Mouse (Mus musculus) forebrain, embryonic 12.5 days (tissue): ENCODE data around the gene Sympk. TPM values are rescaled to one million over a fixed set of nuclear protein-coding genes. Genes with fewer than 3 reads are reported as not detected.
A peak's percentile ranks its signal among the peaks of the same experiment; 100 is the strongest.

Source experiments
- ATAC-seq: fragments of 200-750 bp; cut with Nextera tagmentation; 2 replicates; pipeline ENCODE4 v1.8.0; 2017; ENCODE audit warnings: moderate TSS enrichment; ENCODE audit not compliant: low FRiP score
- H3K27ac ChIP-seq: fragments of 300-500 bp; sonication (generic); 2 replicates; pipeline ENCODE4 v1.5.1; 2016; ENCODE audit warnings: mild to moderate bottlenecking
- H3K27me3 ChIP-seq: fragments of 300-500 bp; sonication (generic); 2 replicates; pipeline ENCODE4 v1.6.1; 2016; ENCODE audit warnings: mild to moderate bottlenecking
- H3K36me3 ChIP-seq: fragments of 300-500 bp; sonication (generic); replicated peaks from 2 replicates; pipeline ENCODE4 v1.6.1; 2016; ENCODE audit warnings: mild to moderate bottlenecking
- H3K4me1 ChIP-seq: fragments of 300-500 bp; sonication (generic); 2 replicates; pipeline ENCODE4 v1.6.1; 2016
- H3K4me2 ChIP-seq: fragments of 300-500 bp; sonication (generic); 2 replicates; pipeline ENCODE4 v1.6.1; 2016; ENCODE audit warnings: mild to moderate bottlenecking, moderate library complexity
- H3K4me3 ChIP-seq: fragments of 300-500 bp; sonication (generic); replicated peaks from 2 replicates; pipeline ENCODE4 v1.5.1; 2016; ENCODE audit warnings: mild to moderate bottlenecking
- H3K9ac ChIP-seq: fragments of 300-500 bp; sonication (generic); 2 replicates; pipeline ENCODE4 v1.6.1; 2016; ENCODE audit warnings: mild to moderate bottlenecking
- H3K9me3 ChIP-seq: fragments of 300-500 bp; sonication (generic); 2 replicates; pipeline ENCODE4 v1.6.1; 2016
- WGBS: fragments of 180-500 bp; shearing (Covaris S2); methylation state at CpG from one replicate; pipeline ENCODE4 v1.1.7; 2016; 5-methylcytosine and 5-hydroxymethylcytosine counted together
- polyA plus RNA-seq: library from polyadenylated mRNA; unstranded; fragments of >200 nt; fragmentation: Nextera tagmentation; extraction: Ambion mirVana; gene quantifications from 2 replicates; pipeline ENCODE4 v1.2.1, GENCODE M21; 2016

Gene Sympk
- polyA plus RNA-seq, result 50.6 and 53.2 TPM in 2 replicates

DNA sequence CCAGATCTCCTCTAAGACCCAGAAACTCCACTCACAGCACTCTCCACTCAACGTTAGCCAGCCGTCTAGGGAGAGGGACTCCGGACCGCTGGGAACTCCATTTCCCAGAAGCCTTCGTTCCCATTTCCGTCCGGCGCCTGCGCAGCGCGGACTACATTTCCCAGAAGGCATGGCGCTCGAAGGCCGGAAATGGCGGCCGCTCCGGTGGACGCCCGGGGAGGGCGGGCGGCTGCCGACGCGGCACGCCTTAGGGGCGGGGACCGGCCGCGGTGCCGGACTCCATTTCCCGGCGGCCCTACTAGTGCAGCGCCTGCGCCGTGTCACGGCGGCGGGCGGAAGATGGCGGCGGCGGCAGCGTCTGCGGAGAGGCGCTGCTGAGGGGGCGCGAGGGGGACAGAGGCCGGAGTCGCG, at the start of gene Sympk:
Sympk (plus strand) TSS at position 282 of the 411 bp plus-strand sequence.
- Histone ChIP-seq H3K27me3 (peaks cover 45% of the 10 kb centered on the region), H3K4me3 (peak within 1 kb of the TSS; percentile 92), H3K9me3 (no peaks in the 10 kb centered on the region), H3K9ac (peak within 1 kb of the TSS; percentile 93), H3K36me3 (peaks cover 7% of the 10 kb centered on the region), H3K4me1 (peaks cover 24% of the 10 kb centered on the region), H3K4me2 (peak within 1 kb of the TSS; percentile 84), H3K27ac (peak within 1 kb of the TSS; percentile 38; the same call in 1 of the 2 replicates)
- under 1% methylated on average over 43 of the region's 50 CpGs for WGBS
- ATAC-seq, result peak; percentile 96

GRCm38 (mm10) chr7:18978381-18978780, 45.8 kb upstream of the Sympk start:
- no peak overlapping the region for H3K4me3 ChIP-seq
- H3K9me3 ChIP-seq, result no peaks in the 10 kb centered on the region
- H3K4me2 ChIP-seq, result no peak overlapping the region
- H3K36me3 ChIP-seq, result no peaks in the 10 kb centered on the region
- H3K27ac ChIP-seq, result no peak overlapping the region
- 87% methylated on average over 9 of the region's 9 CpGs for WGBS
- H3K27me3 ChIP-seq, result peaks cover 6% of the 10 kb centered on the region; the same call in 1 of the 2 replicates
- ATAC-seq, result no peak
- no peaks in the 10 kb centered on the region for H3K4me1 ChIP-seq
- no peak overlapping the region for H3K9ac ChIP-seq

DNA sequence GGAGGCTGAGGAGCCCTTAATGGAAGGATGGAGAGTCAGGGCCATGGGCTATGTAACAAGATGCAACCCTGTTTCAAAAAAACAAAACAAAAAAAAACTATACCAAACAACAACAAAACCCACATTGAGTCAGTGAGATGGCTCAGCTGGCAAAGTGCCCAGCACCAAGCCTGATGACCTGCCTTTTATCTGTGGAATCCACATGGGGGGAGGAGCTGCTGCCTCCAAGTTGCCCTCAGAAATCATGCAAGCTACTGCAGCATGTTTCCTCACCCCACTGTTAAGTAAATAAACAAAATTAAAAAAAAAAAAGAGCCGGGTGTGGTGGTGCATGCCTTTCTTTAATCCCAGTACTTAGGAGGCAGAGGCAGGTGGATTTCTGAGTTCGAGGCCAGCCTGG, 37.7 kb upstream of the Sympk start:
- Histone ChIP-seq H3K36me3 (no peaks in the 10 kb centered on the region), H3K27me3 (peaks cover 4% of the 10 kb centered on the region), H3K4me1 (peaks cover 12% of the 10 kb centered on the region), H3K4me2 (no peak overlapping the region), H3K9ac (no peak overlapping the region), H3K4me3 (no peak overlapping the region), H3K27ac (no peak overlapping the region), H3K9me3 (no peaks in the 10 kb centered on the region)
- 81% methylated on average over 2 of the region's 2 CpGs for WGBS
- ATAC-seq, result no peak

DNA sequence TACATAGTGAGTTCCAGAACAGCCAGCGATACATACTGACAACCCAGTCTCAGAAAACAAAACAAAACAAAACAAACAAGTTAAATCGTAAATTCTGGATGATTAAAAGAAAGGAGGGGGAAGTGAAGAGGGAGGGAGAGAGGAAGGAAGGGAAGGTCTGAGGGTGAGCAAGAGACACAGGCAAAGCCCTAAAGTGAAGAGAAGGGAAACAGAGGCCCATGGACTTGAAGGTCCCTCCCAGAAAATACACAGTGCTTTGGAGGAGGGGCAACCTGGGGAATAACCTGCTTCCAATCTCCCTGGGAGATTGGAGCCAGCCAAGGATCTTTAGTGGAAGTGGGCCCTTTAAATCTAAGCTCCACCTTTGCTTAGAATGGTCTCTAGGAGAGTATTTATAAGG, 37.1 kb upstream of the Sympk start, which contains the start of gene Nanos2:
Nanos2 (plus strand) TSS at position 301 of the 400 bp plus-strand sequence.
- Histone ChIP-seq H3K36me3 (no peaks in the 10 kb centered on the region), H3K4me2 (no peak within 1 kb of the TSS), H3K27ac (no peak within 1 kb of the TSS), H3K9ac (no peak within 1 kb of the TSS), H3K27me3 (peaks cover 10% of the 10 kb centered on the region), H3K4me3 (no peak within 1 kb of the TSS), H3K4me1 (peaks cover 18% of the 10 kb centered on the region), H3K9me3 (no peaks in the 10 kb centered on the region)
- ATAC-seq, result no peak
- 86% methylated on average over 2 of the region's 2 CpGs for WGBS

DNA sequence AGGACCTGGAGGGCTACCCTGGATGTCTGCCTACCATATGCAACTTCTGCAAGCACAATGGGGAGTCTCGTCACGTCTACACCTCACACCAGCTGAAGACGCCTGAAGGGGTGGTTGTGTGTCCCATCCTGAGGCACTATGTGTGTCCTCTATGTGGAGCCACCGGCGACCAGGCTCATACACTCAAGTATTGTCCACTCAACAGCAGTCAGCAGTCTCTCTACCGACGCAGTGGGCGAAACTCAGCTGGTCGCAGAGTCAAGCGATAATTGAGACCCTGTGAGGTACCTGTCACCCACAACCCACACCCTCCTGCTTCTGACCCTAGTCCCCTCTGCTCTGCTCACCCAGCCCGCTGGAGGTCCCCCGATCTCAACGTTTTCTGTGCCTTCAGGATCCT, 36.4 kb upstream of the Sympk start:
- 78% methylated on average over 13 of the region's 13 CpGs for WGBS
- ATAC-seq, result no peak

GRCm38 (mm10) chr7:18988780-18989179, 35.4 kb upstream of the Sympk start:
- Histone ChIP-seq H3K36me3 (no peaks in the 10 kb centered on the region), H3K4me3 (no peak overlapping the region), H3K4me2 (no peak overlapping the region), H3K4me1 (peaks cover 28% of the 10 kb centered on the region), H3K9me3 (no peaks in the 10 kb centered on the region), H3K9ac (no peak overlapping the region), H3K27ac (no peak overlapping the region), H3K27me3 (peaks cover 26% of the 10 kb centered on the region)
- ATAC-seq, result no peak
- WGBS, result 73% methylated on average over 6 of the region's 6 CpGs

More for the DNA sequence above, 36.4 kb upstream of the Sympk start:
- H3K9ac ChIP-seq, result no peak overlapping the region
- peaks cover 16% of the 10 kb centered on the region for H3K27me3 ChIP-seq
- no peak overlapping the region for H3K27ac ChIP-seq
- peaks cover 24% of the 10 kb centered on the region for H3K4me1 ChIP-seq
- H3K4me3 ChIP-seq, result no peak overlapping the region
- no peaks in the 10 kb centered on the region for H3K36me3 ChIP-seq
- no peaks in the 10 kb centered on the region for H3K9me3 ChIP-seq
- H3K4me2 ChIP-seq, result no peak overlapping the region

GRCm38 (mm10) chr7:18989995-18990394, 34.2 kb upstream of the Sympk start:
- H3K9ac ChIP-seq, result peak overlapping the region; percentile 49
- 10% methylated on average over 5 of the region's 5 CpGs for WGBS
- H3K27me3 ChIP-seq, result peaks cover 26% of the 10 kb centered on the region
- H3K4me3 ChIP-seq, result peak overlapping the region; percentile 55
- peak overlapping the region; percentile 91 for H3K27ac ChIP-seq
- H3K9me3 ChIP-seq, result no peaks in the 10 kb centered on the region
- H3K36me3 ChIP-seq, result no peaks in the 10 kb centered on the region
- peaks cover 28% of the 10 kb centered on the region for H3K4me1 ChIP-seq
- H3K4me2 ChIP-seq, result peak overlapping the region; percentile 79
- ATAC-seq, result no peak; the same call in 1 of the 2 replicates

DNA sequence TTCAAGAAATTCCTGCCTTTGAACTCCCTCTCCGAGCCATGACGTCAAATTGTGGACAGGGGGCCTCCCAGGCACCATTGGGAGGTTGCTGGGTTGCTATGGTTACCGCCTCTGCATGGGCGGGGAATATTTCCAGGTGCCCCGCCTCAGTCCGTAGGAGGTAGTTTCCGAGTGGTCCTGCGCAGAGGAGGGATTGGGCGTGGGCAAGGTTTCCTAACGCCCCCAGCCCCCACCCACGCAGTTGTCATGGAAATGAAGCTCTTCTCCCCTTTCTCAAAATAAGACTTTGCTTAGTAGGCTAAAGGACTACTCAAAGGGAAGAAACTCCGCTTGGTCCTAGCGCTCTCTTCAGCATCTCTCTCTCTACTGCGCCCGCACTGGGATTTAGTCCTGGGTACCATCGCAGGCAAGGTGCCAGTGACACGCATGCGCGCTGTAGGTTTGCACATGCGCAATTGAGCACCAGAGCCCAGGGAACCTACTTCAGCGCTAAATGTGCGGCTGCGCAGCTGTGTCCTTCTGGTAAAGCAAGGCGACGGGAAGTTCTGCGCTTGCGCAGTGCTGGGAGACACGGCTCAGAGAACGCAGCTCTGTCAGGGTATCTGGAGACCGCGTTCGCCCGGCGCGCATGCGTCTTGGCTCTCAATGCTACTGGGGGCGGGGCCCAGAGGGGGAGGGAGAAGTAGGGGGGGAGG, 33.4 kb upstream of the Sympk start, which contains the start of gene Mypop:
Mypop (plus strand) TSS at position 645 of the 695 bp plus-strand sequence.
- WGBS, result under 1% methylated on average over 36 of the region's 37 CpGs
- Histone ChIP-seq H3K4me1 (peaks cover 28% of the 10 kb centered on the region), H3K27me3 (peaks cover 26% of the 10 kb centered on the region), H3K9me3 (no peaks in the 10 kb centered on the region), H3K27ac (peak within 1 kb of the TSS; percentile 91), H3K9ac (peak within 1 kb of the TSS; percentile 72), H3K36me3 (no peaks in the 10 kb centered on the region), H3K4me2 (peak within 1 kb of the TSS; percentile 79), H3K4me3 (peak within 1 kb of the TSS; percentile 55)
- ATAC-seq, result peak; percentile 95

- peak; percentile 10; the same call in 1 of the 2 replicates for ATAC-seq
- Histone ChIP-seq H3K9me3 (no peaks in the 10 kb centered on the region), H3K9ac (peak overlapping the region; percentile 72), H3K4me1 (peaks cover 28% of the 10 kb centered on the region), H3K36me3 (peaks cover 4% of the 10 kb centered on the region; the same call in 1 of the 2 replicates), H3K27ac (no peak overlapping the region), H3K4me2 (peak overlapping the region; percentile 79), H3K4me3 (peak overlapping the region; percentile 55), H3K27me3 (peaks cover 26% of the 10 kb centered on the region)
- under 1% methylated on average over 59 of the region's 59 CpGs for WGBS
Measured at GRCm38 (mm10) chr7:18991660-18992293, 32.4 kb upstream of the Sympk start.

DNA sequence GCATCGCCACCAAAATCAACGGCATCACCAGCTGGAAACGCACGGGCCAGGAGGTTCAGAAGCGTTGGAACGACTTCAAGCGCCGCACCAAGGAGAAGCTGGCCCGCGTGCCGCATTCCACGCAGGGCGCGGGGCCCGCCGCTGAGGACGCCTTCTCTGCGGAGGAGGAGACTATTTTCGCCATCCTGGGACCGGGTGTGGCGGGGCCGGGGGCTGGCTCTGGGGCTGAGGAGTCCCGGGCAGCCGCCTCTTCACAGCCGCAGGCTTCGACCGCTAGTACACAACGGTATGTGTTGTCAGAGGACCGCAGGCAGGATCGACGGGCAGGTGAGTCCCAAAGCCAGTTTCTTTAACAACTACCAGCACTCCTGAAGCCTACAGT, 31.9 kb upstream of the Sympk start:
- Histone ChIP-seq H3K27ac (no peak overlapping the region), H3K36me3 (peaks cover 4% of the 10 kb centered on the region; the same call in 1 of the 2 replicates), H3K27me3 (peaks cover 26% of the 10 kb centered on the region), H3K9me3 (no peaks in the 10 kb centered on the region), H3K9ac (peak overlapping the region; percentile 72), H3K4me2 (peak overlapping the region; percentile 79), H3K4me1 (peaks cover 28% of the 10 kb centered on the region), H3K4me3 (peak overlapping the region; percentile 55)
- WGBS, result 4% methylated on average over 31 of the region's 31 CpGs
- no peak for ATAC-seq

DNA sequence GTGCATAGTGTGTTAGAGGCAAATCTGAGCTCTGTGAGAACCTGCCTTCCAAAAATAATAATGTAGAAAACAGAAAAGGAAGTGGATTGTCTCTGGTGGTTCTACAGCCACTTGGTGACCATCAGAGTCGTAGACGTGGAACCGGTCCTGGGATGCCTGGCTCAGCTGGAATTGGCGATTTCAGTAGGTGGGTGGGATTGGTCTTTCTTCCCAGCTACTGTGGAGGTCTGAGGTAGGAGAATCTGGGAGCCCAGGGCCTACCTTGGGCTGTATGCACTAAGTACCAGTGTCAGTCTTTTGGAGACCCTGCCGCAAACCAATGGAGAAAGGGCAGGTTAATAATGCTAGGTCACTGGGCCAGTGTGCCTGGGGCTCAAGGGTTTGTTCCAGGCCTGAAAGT, 31.1 kb upstream of the Sympk start:
- Histone ChIP-seq H3K36me3 (peaks cover 4% of the 10 kb centered on the region; the same call in 1 of the 2 replicates), H3K4me3 (peak overlapping the region; percentile 55), H3K9me3 (no peaks in the 10 kb centered on the region), H3K27ac (no peak overlapping the region), H3K4me1 (peaks cover 28% of the 10 kb centered on the region), H3K9ac (0 out of 2 replicates have a peak overlapping the region, but pooled peaks have one; percentile 72), H3K4me2 (peak overlapping the region; percentile 79; the same call in 1 of the 2 replicates), H3K27me3 (peaks cover 25% of the 10 kb centered on the region)
- no peak for ATAC-seq
- 86% methylated on average over 5 of the region's 5 CpGs for WGBS

- Histone ChIP-seq H3K4me2 (no peak overlapping the region), H3K27ac (no peak overlapping the region), H3K9ac (no peak overlapping the region), H3K4me1 (peaks cover 28% of the 10 kb centered on the region), H3K36me3 (peaks cover 4% of the 10 kb centered on the region; the same call in 1 of the 2 replicates), H3K27me3 (no peaks in the 10 kb centered on the region), H3K9me3 (no peaks in the 10 kb centered on the region), H3K4me3 (no peak overlapping the region)
- WGBS, result 27% methylated on average over 9 of the region's 9 CpGs
- ATAC-seq, result no peak
Measured at GRCm38 (mm10) chr7:18998835-18999234, 25.3 kb upstream of the Sympk start.
